Mouse (Mus musculus) limb, embryonic 10.5 days (tissue): ENCODE data around the gene Dtymk. TPM values are rescaled to one million over a fixed set of nuclear protein-coding genes. Genes with fewer than 3 reads are reported as not detected.
A peak's percentile ranks its signal among the peaks of the same experiment; 100 is the strongest.

Experiments
- DNase-seq: peaks from one replicate; pipeline ENCODE4 v3.0.0-alpha.2; 2017; ENCODE audit warnings: low spot score
- H3K27ac ChIP-seq: fragments of 300-500 bp; sonication (generic); 2 replicates; pipeline ENCODE4 v1.5.1; 2016; ENCODE audit warnings: mild to moderate bottlenecking
- H3K27me3 ChIP-seq: fragments of 300-500 bp; sonication (generic); 2 replicates; pipeline ENCODE4 v1.6.1; 2016; ENCODE audit warnings: low read depth, mild to moderate bottlenecking; ENCODE audit not compliant: poor library complexity, severe bottlenecking
- H3K36me3 ChIP-seq: fragments of 300-500 bp; sonication (generic); 2 replicates; pipeline ENCODE4 v1.6.1; 2016; ENCODE audit warnings: mild to moderate bottlenecking, moderate library complexity
- H3K4me1 ChIP-seq: fragments of 300-500 bp; sonication (generic); 2 replicates; pipeline ENCODE4 v1.6.1; 2016
- H3K4me3 ChIP-seq: fragments of 300-500 bp; sonication (generic); 2 replicates; pipeline ENCODE4 v1.5.1; 2016; ENCODE audit warnings: mild to moderate bottlenecking, moderate library complexity
- H3K9me3 ChIP-seq: fragments of 300-500 bp; sonication (generic); replicated peaks from 2 replicates; pipeline ENCODE4 v1.6.1; 2016; ENCODE audit warnings: mild to moderate bottlenecking
- whole genome bisulfite sequencing: fragments of 180-500 bp; shearing (Covaris S2); methylation state at CpG from one replicate; pipeline ENCODE4 v1.1.7; 2016; 5-methylcytosine and 5-hydroxymethylcytosine counted together
- polyA plus RNA-seq: library from polyadenylated mRNA; unstranded; fragments of >200 nt; fragmentation: Nextera tagmentation; extraction: Ambion mirVana; gene quantifications from 2 replicates; pipeline ENCODE4 v1.2.1, GENCODE M21; 2016

Dtymk gene
- polyA plus RNA-seq, 1 experiment from 2014 or later: 280 TPM

DNA sequence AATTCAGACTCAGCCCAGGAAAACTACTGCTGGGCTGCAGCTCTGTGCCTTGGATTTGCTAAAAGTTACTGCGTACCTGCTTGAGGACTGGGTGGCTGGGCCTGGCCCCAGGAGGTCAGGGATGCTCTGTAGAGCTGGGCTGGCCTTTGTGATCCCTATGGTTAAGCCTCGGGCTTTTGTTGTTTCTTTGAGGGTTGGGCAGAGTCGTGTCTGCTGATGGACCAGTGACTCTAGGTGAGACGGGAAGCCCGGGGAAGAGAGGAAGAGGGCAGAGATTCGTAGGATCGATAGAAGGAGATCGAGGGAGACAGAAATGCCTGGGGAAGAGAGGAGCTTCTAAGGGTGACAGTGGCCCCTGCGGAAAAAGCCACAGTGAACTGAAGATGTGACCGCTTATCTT, 22.9 kb upstream of the Dtymk start, which contains the start of gene D2hgdh:
D2hgdh (plus strand) TSS at position 301 of the 400 bp plus-strand sequence.
- peak within 1 kb of the TSS; percentile 73 for H3K4me3 ChIP-seq
- no peaks in the 10 kb centered on the region for H3K27me3 ChIP-seq
- H3K27ac ChIP-seq: peak within 1 kb of the TSS; percentile 92
- peaks cover 25% of the 10 kb centered on the region for H3K36me3 ChIP-seq
- peaks cover 18% of the 10 kb centered on the region for H3K4me1 ChIP-seq
- no peak for DNase-seq
- no peaks in the 10 kb centered on the region for H3K9me3 ChIP-seq
- 9% methylated on average over 10 of the region's 10 CpGs for WGBS

DNA sequence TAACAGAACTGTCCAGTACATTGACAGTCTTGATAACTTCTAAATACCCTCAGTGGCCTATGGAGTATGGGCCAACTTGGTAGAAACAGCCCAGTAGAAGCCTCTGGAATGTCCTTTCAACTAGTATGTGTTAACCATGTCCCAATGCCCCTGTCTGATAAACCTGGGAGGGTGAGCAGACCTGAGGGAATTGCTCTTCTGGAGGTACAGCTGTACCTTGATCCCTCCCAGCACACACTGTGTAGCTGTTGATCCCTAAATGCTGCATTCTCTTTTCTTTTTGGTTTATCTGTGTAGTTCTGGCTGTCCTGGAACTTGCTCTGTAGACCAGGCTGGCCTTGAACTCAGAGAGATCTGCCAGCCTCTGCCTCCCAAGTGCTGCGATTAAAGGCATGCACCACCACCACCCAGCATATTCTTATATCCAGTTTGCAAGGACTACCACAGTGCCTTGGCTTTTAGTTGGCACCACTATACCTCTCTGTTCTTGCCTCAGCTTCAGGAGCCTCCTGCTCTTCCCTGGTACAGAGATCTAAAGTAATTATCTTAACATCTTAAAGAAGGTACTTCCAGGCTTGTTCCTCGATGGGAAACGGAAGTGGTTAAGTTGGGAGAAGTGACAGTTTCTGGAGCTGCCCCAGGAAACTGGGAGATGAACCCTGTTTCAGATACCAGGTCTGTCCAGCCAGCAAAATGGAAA, 22.2 kb upstream of the Dtymk start:
- Histone ChIP-seq H3K4me3 (no peak overlapping the region), H3K4me1 (peaks cover 18% of the 10 kb centered on the region), H3K27me3 (no peaks in the 10 kb centered on the region), H3K9me3 (no peaks in the 10 kb centered on the region), H3K36me3 (peaks cover 32% of the 10 kb centered on the region), H3K27ac (peak overlapping the region; percentile 92)
- 78% methylated on average over 3 of the region's 3 CpGs for WGBS
- no peak for DNase-seq

DNA sequence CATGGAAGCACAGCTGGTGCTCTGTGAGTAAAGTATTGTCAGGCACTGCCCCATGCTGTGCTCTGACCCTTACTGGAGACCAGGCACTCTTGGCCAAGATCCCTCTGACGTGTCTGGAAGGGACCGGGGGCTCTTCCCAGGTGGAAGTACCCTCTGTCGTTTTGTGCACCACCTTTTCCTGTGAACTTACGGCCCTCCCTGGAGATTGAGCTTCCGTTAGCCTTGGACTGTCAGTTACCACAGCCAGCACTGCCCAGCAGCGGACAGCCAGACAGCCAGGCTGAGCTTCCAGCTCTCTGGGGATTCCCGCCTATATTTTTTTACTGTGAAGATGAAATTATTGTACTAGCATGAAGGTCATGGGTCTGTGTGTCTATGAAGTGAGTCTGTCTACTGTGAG, 17.0 kb upstream of the Dtymk start:
- no peaks in the 10 kb centered on the region for H3K27me3 ChIP-seq
- WGBS: 93% methylated on average over 7 of the region's 7 CpGs

DNA sequence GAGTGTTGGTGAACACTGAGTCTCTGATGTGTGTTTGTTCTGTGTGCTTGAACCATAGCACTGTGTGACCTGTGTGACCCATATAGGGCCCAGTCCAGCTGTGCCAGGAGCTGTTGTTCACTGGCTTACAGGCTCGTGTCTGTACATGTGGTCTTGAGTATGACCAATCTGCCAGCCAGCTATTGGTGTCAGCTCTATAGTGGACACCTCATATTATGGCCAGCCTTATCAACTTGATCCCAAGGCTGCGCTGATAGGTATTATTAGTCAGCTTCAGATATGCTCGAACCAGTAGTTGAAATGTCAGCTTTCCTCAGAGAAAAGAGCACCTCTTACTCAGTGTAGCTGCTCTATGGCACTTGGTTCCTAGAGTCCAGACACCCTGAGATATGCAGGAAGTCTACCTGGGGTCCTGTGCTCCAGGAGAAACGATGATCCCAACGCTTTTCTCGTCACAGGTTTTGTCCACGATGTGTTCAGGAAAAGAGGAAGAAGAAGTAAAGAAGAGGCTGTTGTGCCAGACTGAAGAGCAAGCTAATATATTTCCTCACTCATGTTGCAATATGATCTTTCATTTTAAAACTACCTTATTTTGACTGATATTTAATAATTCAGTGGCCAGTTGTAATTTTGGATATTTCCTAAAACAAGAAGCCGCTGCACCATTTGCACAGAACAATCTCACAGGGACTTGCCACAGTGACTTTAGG, 16.2 kb upstream of the Dtymk start:
- 97% methylated on average over 8 of the region's 8 CpGs for WGBS
- Histone ChIP-seq H3K9me3 (no peaks in the 10 kb centered on the region), H3K36me3 (peaks cover 92% of the 10 kb centered on the region), H3K4me3 (no peak overlapping the region), H3K27me3 (no peaks in the 10 kb centered on the region), H3K4me1 (no peaks in the 10 kb centered on the region), H3K27ac (no peak overlapping the region)
- no peak for DNase-seq

More for the DNA sequence above, 17.0 kb upstream of the Dtymk start:
- H3K36me3 ChIP-seq: peaks cover 84% of the 10 kb centered on the region
- no peak overlapping the region for H3K4me3 ChIP-seq
- H3K4me1 ChIP-seq: no peaks in the 10 kb centered on the region
- no peak for DNase-seq
- H3K9me3 ChIP-seq: no peaks in the 10 kb centered on the region
- no peak overlapping the region for H3K27ac ChIP-seq

DNA sequence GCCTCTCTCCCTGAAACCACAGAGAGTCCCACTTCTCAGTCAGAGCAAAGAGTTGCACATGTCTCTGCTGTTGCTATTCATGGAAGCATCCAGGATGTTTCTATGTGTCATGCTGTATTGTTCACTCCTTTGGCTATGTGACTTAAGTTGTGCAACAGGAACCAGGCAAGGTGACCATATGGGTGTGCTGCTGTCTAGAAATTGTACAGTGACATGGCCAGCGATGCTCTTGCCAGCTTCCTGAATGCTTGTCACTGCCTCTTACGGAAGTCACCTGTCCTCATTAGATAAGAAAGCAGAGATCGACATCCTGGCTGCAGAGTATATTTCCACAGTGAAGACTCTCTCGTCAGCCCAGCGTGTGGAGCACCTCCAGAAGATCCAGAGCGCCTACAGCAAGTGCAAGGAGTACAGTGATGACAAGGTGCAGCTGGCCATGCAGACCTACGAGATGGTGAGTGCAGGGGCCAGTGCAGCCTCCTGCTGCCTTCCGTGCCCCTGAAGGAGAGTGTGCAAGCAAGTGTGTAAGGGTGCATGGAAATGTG, 9.8 kb upstream of the Dtymk start:
- Histone ChIP-seq H3K36me3 (peaks cover 94% of the 10 kb centered on the region), H3K4me3 (no peak overlapping the region), H3K4me1 (no peaks in the 10 kb centered on the region), H3K27me3 (no peaks in the 10 kb centered on the region), H3K27ac (no peak overlapping the region), H3K9me3 (no peaks in the 10 kb centered on the region)
- DNase-seq: no peak
- WGBS: 95% methylated on average over 8 of the region's 8 CpGs

DNA sequence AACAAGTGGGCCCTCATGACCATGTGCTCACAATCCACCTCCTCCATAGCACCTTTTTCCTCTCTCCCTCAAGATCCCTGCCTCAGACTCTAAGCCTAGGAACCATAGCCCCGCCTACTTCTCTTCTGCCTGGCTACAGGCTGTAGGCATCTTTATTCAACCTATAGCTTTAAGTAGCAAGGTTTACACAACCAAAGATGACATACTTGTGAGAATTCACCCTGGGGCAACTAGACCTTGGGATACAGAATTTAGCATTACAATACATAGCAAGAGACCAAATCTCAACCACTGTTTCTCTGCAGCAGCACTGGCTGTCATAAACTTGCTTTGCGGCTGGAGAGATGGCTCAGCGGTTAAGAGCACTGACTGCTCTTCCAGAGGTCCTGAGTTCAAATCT, 8.3 kb upstream of the Dtymk start:
- no peaks in the 10 kb centered on the region for H3K27me3 ChIP-seq
- H3K9me3 ChIP-seq: no peaks in the 10 kb centered on the region
- peaks cover 5% of the 10 kb centered on the region for H3K4me1 ChIP-seq
- H3K4me3 ChIP-seq: no peak overlapping the region
- H3K36me3 ChIP-seq: peaks cover 93% of the 10 kb centered on the region
- no peak overlapping the region for H3K27ac ChIP-seq
- no peak for DNase-seq
- WGBS: 96% methylated on average over 3 of the region's 3 CpGs

DNA sequence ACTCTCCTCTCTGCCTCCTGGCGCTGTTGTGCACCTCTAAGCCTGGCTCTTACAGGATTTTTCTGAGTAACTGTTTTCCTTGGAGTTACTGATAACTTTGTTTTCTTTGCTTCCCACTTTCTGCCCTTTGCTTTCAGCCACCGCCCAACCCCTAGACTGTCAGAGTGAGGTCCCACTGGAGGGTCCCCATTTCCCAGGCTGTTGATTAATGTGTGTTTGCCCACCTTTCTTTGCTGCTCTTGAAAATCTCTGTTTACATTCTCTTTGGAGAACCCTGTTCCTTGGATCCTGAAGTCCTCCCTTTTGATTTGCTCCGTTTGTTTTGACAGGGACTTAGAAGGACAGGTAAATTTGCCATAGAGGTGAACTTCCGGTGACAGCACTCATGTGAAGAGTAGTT, 7.1 kb upstream of the Dtymk start:
- no peak for DNase-seq
- H3K27me3 ChIP-seq: no peaks in the 10 kb centered on the region

DNA sequence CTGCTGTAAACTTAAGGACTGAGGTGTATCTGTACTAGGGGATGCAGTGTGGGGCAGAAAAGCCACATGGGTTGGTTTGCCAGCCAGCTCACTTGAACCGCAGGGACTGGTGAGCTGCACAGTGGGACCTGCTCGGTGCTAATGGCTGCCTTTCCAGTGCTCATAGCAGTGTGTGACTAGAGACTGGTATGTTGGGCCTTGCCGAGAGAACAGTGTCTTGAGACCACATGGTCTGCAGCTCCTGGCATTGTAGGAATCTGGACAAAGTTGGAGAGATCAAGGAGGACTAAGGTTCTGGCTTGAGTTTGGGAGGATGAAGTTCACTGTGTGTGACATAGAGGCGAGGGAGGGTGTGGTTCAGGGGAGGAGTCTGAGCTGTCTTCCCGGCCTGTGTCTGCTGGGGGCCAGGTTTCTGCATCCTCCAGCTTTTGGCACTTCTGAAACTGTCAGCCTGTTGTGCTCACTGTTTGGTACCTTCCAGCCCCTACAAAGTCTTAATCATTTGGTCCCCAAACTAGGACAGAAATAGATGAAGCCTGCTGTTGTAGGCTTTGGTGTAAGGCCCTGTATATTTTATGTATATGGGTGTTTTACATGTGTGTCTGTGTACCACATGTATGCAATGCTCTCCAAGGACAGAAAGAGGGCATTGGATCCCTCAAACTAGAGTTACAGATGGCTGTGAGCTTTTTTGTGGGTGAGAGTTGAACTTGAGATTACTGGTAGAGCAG, 3.7 kb upstream of the Dtymk start:
- Histone ChIP-seq H3K9me3 (no peaks in the 10 kb centered on the region), H3K4me3 (no peak overlapping the region), H3K36me3 (peaks cover 51% of the 10 kb centered on the region), H3K27me3 (no peaks in the 10 kb centered on the region), H3K4me1 (peaks cover 36% of the 10 kb centered on the region), H3K27ac (no peak overlapping the region)
- 83% methylated on average over 5 of the region's 5 CpGs for WGBS
- DNase-seq: no peak

More for the DNA sequence above, 7.1 kb upstream of the Dtymk start:
- H3K36me3 ChIP-seq: peaks cover 81% of the 10 kb centered on the region
- H3K4me3 ChIP-seq: no peak overlapping the region
- peaks cover 13% of the 10 kb centered on the region for H3K4me1 ChIP-seq
- WGBS: 94% methylated on average over 4 of the region's 4 CpGs
- no peak overlapping the region for H3K27ac ChIP-seq
- no peaks in the 10 kb centered on the region for H3K9me3 ChIP-seq

DNA sequence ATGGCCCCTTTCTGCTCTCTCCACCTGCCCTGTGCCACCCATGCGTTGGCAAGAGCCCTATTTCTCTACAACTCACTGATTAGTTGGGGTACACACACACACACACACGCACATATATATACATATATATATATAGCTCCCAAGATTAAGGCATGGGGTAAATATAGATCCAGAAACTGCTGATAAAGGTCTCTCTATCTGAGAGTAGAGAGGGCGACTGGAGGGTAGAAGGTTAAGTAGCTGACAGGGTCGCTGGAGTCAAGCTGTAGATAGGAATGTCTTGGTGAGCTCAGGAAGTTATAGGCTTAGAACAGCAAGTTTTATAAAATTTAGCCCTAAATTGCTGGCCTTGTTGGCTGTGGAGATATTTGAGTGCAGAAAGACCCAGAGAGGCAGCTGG, 3.1 kb upstream of the Dtymk start:
- Histone ChIP-seq H3K27ac (no peak overlapping the region), H3K36me3 (peaks cover 53% of the 10 kb centered on the region), H3K4me3 (peak overlapping the region; percentile 81), H3K4me1 (peaks cover 36% of the 10 kb centered on the region), H3K9me3 (no peaks in the 10 kb centered on the region), H3K27me3 (no peaks in the 10 kb centered on the region)
- WGBS: 84% methylated on average over 4 of the region's 4 CpGs
- DNase-seq: no peak

DNA sequence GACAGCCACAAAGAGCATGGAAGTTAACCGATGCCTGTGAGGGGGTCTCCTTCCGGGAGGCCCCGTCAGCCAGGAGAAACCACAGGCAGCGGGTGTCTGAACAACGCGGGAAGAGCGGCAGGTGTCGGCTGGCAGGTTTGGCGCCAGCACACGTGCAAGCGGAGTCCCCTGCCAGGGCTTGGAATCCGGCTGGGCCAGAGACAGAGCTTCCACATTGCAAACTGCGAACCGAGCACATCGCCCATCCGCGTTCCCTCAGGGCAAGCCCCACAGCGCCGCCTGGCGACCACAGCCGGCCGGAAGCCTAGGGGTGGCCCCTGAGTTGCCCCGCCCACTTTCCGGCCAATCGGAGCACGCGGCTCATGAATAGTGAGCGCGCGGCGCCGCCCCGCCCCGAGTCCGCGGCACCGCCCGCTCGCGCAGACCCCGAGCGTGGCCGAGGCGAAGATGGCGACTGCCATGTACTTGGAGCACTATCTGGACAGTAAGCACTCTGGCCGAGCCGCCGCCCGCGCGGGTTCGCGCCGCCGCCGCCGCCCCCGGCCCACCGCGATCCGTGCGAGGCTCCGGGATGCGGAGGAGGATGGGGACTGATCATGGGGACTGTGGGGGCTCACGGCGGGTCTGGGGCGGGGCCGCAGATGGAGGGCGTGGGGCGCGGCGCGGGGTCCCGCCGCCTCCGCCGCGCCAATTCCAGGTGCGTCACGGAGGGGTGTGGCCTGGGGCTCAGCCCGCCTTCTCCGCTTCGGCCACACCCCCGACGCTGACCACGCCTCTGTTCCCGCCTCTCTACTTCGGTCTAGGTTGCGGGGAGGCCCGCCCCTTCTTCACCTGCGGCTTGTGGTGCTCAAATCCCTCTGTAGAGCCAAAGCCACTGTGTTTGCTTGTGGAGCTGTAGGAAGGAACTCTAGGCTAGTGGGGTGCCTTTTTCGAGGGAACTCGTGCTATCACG, 2.1 kb upstream of the Dtymk start, which contains the start of gene Ing5:
Ing5 (plus strand) TSS at position 410 of the 952 bp plus-strand sequence.
- Histone ChIP-seq H3K27ac (peak within 1 kb of the TSS; percentile 97), H3K36me3 (peaks cover 55% of the 10 kb centered on the region), H3K9me3 (no peaks in the 10 kb centered on the region), H3K4me1 (peaks cover 36% of the 10 kb centered on the region), H3K4me3 (peak within 1 kb of the TSS; percentile 81), H3K27me3 (no peaks in the 10 kb centered on the region)
- peak; percentile 100 for DNase-seq
- under 1% methylated on average over 94 of the region's 94 CpGs for WGBS

DNA sequence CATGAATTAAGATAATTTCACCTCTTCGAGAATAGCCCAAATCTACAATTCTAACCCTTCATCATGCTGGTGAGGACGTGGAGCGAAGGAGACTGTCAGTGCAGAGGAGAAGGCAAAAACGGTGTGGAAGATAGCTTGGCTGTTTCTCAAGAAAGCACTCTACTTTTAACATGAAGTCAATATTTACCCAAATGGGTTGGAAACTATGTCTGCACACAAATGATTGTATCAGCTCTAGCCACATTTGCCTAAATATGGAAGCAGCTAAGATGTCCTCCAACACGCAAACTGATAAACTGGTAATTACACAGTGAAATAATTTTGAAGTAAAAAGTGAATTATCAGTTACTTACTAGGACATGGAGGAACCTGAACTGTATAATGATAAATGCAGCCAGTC, 1.0 kb upstream of the Dtymk start:
- peaks cover 55% of the 10 kb centered on the region for H3K36me3 ChIP-seq
- whole genome bisulfite sequencing: 89% methylated on average over 5 of the region's 5 CpGs

More for the DNA sequence above, 1.0 kb upstream of the Dtymk start:
- Histone ChIP-seq H3K27me3 (no peaks in the 10 kb centered on the region), H3K27ac (peak overlapping the region; percentile 97), H3K4me1 (peaks cover 36% of the 10 kb centered on the region), H3K4me3 (peak overlapping the region; percentile 81), H3K9me3 (no peaks in the 10 kb centered on the region)
- DNase-seq: no peak
